Mouse (Mus musculus) ZHBTc4 (cell line): ENCODE data around the gene Ambra1.

Source experiments
- DNase-seq: peaks from one replicate; pipeline ENCODE4 v3.0.0-alpha.2; 2011; ENCODE audit warnings: low read depth, low spot score

The Ambra1 gene

DNA sequence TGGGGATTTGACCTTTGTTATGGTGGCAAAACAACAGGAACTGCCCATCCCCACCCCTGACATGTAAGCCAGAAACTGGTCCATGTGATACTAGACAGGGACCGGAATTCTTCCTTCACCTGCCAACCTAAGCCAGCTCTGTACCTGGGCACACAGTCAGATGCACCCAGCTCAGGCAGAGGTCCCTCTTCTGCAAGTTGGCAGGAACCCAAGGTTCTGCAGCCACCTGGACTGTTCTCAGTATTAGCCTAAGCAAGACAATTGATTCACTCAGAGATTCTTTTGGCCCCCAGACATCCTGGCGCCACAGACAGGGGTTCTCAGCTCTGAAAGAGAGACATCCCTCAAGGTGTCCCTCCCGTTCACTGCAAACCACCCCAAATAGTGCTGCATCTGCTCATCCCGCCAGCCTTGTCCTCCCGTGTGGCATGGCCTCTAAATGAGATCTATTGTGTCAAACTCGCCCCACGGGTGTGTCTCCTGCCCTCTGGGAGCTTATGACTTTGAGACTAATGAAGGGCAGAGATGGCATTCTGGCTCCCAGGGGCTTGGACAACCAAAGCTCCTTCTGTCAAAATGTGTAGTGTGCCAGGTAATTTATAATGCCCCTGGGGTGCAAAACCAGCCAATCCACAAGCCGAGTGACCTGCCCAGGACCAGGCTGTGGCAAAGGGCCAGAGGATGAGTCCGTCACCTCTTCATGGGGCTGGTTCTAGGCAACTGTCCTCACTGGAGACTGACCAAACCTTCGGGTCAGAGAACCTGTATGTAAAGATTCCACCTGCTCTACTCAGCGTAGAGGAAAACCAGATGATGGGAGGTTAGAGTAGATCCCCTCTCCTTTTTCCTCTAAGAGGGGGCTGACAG, 229.8 kb downstream of the Ambra1 start:
- no peak for DNase-seq

DNA sequence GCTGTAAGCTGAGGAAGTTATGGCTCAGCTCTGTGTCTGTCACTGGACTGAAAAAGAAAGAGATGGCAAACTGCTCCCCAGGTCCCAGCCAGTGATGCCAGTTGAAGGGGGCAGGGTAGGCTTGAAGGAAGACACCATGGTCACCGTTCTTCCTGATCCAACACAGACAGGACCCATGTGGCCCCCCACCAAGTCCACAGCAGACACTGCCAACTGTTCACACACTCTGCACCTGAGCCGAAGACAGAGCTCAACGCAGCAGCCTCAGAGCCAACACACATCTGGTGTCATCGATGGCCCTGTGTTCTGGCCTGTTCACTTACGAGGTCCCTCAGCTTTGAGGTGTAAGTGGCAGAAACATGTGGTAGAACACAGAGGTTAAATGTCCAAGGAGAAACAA, 230.5 kb downstream of the Ambra1 start:
- DNase-seq = no peak

DNA sequence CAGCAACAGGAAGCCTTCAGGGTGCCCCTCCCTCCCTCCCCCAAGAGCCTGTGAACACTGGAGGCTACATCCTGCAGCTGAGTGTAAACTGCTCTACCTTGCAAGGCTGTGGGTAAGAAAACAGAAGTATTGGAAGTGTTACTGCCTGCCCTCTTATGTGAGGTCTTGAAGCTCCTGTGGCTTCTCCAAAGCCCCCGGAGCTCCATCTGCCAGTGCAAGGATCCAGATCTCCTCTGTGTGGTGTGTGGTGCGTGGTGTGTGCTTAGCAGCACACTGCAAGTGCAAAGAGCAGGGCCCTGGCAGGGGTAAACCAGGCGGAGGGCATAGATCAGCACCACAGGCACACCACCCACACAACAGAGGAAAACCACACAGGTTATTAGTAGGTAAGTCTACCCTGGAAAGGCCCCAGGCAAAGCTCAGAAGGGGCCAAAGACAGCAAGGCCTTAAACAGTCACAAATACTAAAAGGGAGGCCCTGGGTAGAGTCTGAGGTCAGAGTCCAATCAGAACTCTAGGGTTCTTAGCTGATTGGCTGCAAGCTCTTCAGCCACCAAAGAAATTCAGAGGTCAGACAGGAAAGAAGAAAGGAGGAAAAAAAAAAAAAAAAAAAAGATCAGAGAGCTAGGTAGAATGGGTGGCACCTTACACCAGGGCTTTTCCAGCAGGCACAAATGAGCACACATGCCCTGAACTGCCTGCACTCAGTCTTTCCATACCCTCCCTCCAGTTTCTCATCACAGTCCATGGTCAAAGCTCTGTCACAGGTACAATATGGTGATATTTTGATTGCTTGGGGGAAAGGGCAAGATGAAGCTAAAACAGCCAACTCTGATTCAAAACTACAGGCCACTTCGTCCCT, 232.2 kb downstream of the Ambra1 start:
- DNase-seq = no peak

DNA sequence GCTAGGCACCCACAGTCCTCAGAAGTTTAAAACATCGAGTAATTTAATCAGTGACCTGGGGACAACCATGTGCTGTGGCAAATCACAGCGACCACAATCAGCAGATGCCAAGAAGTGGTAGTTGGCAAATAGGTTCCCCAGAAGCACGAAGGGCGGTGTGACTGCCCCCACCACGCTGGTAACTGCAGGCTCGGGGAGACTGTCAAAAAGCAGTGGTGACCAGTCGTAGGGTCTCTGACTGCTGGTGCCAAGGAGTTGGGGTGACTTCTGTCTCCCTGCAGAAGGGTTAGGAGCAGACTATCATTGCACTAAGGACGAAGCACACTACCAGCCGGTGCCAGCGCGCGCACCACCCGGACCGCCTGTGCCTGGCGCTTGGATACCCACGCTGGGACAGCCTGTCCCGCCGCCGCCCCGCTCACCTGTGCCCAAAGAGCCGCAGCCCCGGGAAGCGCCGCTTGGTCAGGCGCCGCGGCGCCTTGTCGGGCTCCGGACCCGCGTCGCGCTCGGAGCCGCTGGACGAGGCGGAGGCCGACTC, 233.0 kb downstream of the Ambra1 start:
- DNase-seq = peak; percentile 50

DNA sequence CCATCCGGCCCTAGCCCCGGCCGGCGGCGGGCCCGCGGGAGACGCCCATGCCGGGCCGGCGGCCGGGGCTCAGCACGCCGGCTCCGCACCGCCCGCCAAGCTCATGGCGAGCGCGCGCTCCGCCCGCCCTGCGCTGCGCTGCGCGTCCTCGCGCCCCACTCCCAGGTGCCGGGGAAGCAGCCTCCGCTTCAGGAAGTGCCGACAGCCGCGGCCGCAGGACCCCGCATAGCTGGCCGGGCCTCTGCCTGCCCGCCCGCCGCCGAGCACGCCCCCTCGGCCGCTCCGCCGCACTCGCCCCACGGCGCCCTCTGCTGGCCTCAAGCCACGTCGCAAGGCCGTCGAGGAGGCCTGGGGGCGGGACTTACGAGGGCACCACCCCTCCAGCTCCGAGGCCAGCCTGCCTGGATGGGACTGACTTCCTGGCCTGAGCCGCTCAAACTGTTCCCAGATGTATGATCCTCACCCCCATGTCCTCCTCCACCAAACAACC, 233.6 kb downstream of the Ambra1 start:
- DNase-seq = peak; percentile 96

DNA sequence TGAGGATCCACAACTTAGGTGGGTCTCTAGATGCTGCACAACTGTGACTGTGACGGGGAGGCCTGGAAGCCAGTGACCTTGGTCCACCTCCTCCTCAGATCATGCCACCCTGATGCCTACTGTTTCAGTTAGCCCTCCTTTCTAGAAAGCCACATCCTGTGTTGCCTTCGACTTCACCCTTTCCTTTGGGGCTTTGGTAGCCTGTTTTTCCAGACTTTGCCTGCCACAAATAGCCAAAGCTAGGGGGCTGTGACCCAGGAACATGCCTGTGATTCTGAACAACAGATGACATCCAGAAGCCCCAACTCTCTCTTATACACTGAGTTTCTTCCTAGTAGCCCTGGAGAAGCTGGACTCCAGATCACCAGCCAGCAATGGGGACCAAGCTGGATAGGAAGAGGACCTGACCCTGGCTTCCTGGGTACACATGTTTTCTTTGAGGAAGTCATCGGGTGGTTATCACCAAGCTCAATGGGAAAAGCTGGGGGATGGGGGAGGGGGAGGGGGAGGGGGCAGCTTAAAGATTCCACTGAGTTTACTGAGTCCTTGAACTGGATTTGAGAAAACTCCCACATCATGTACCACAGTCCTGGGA, 234.8 kb downstream of the Ambra1 start:
- DNase-seq = no peak

DNA sequence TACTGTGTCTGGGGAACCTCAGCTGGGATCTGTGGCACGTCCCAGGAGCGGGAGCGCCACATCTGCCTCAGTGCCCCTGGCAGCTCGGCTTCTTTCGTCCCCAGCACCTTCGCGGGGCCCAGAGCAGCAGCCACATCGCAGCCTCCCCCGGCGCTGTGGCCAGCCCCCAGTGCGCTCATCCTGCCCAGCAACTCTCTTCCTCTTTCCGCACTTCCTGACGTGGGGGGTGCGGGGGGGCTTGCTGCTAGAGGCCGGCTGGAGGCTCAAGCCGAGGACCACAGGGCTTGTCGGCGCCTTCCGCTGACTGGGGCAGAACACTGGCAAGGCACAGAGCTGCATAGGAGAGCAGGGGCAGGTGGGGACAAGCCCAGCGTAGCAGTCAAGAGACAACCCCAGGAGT, 235.5 kb downstream of the Ambra1 start:
- peak; percentile 43 for DNase-seq

DNA sequence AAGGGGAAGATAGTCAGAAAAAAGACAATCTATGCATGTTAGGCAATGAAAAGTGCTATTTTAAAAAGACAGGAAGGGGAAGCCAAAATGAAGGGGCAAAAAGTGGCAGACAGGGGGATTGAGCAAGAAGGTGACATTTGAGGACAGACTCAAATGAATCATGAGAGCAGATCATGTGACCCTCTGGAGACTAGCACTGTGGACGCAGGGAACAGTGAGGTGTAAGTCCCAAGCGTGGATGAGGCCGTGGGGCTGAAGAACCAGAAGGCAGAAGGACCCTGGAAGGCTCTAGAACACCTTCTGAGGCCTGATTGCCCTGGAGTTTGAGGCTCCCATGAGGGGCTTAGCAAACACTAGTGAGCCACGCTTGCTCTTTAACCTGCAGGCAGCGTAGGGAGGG, 236.4 kb downstream of the Ambra1 start:
- no peak for DNase-seq

DNA sequence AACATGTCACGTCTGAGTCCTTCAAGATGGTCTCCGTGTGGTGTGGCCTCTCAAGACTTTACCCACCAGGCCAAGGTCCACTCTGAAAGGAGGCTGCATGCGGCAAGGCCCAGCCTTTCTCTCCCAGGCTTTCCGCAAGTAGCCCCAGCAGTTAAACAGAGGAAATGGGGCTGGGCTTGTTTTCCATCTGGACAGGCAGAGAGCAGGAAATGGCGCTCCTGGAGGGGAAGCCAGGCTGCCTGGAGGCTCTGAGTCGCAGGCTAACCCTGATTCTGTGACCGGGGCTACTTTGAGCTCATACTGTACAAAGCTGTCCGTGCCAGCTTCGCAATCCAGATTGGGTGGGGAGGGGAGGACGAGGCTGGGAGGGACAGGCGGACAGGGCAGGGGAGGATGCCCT, 238.0 kb downstream of the Ambra1 start:
- DNase-seq = no peak
